Mouse (Mus musculus) intestine, embryonic 15.5 days (tissue): ENCODE results near the gene Pycr1. TPM values are rescaled to one million over a fixed set of nuclear protein-coding genes. Genes with fewer than 3 reads are reported as not detected.
A peak's percentile ranks its signal among the peaks of the same experiment; 100 is the strongest.

Source experiments
- ATAC-seq: fragments of 200-750 bp; cut with Nextera tagmentation; 2 replicates; pipeline ENCODE4 v1.8.0; 2017; ENCODE audit warnings: moderate TSS enrichment, moderate library complexity
- H3K27ac ChIP-seq: fragments of 300-500 bp; sonication (generic); 2 replicates; pipeline ENCODE4 v1.5.1; 2015; ENCODE audit warnings: mild to moderate bottlenecking, inconsistent platforms
- H3K27me3 ChIP-seq: fragments of 300-500 bp; sonication (generic); replicated peaks from 2 replicates; pipeline ENCODE4 v1.6.1; 2015; ENCODE audit warnings: inconsistent platforms
- H3K36me3 ChIP-seq: fragments of 300-500 bp; sonication (generic); 2 replicates; pipeline ENCODE4 v1.6.1; 2015; ENCODE audit warnings: inconsistent platforms
- H3K4me1 ChIP-seq: fragments of 300-500 bp; sonication (generic); replicated peaks from 2 replicates; pipeline ENCODE4 v1.6.1; 2015; ENCODE audit warnings: inconsistent platforms
- H3K4me2 ChIP-seq: fragments of 300-500 bp; sonication (generic); replicated peaks from 2 replicates; pipeline ENCODE4 v1.6.1; 2015; ENCODE audit warnings: mild to moderate bottlenecking, inconsistent platforms
- H3K4me3 ChIP-seq: fragments of 300-500 bp; sonication (generic); replicated peaks from 2 replicates; pipeline ENCODE4 v1.5.1; 2015; ENCODE audit warnings: inconsistent platforms
- H3K9ac ChIP-seq: fragments of 300-500 bp; sonication (generic); 2 replicates; pipeline ENCODE4 v1.6.1; 2015; ENCODE audit warnings: inconsistent platforms
- H3K9me3 ChIP-seq: fragments of 300-500 bp; sonication (generic); 2 replicates; pipeline ENCODE4 v1.6.1; 2016; ENCODE audit warnings: inconsistent platforms
- WGBS: fragments of 180-500 bp; shearing (Covaris S2); methylation state at CpG from one replicate; pipeline ENCODE4 v1.1.7; 2015; 5-methylcytosine and 5-hydroxymethylcytosine counted together
- polyA plus RNA-seq: library from polyadenylated mRNA; unstranded; fragments of >200 nt; fragmentation: Nextera tagmentation; extraction: Ambion mirVana; gene quantifications from 2 replicates; pipeline ENCODE4 v1.2.1, GENCODE M21; 2015

The Pycr1 gene
- polyA plus RNA-seq, 1 experiment from 2014 or later = 26.4 TPM

DNA sequence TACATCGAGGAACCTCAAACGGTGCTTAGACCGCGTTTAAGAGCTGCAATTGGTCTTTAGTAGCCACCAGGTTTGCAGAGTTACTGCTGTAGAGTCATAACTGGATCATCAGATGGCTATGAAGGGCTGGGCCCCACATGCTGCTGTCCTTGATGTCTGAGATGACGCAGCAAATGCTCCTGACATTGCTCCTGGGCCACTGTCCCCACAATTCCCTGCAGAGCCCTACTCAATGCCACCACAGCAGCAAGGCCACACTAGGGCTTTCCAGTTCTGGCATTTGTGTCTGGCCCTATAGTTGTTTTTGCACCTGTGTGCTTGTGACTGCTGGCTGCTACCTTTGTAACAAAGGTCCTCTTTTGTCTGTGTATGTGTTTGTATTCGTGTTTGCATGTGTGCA lies 20.8 kb downstream of the Pycr1 start:
- Histone ChIP-seq H3K27me3 (no peaks in the 10 kb centered on the region), H3K9me3 (no peaks in the 10 kb centered on the region), H3K4me3 (no peak overlapping the region), H3K9ac (no peak overlapping the region), H3K4me2 (no peak overlapping the region), H3K36me3 (peaks cover 20% of the 10 kb centered on the region), H3K27ac (no peak overlapping the region), H3K4me1 (peaks cover 16% of the 10 kb centered on the region)
- 89% methylated on average over 6 of the region's 6 CpGs for WGBS
- ATAC-seq = no peak

DNA sequence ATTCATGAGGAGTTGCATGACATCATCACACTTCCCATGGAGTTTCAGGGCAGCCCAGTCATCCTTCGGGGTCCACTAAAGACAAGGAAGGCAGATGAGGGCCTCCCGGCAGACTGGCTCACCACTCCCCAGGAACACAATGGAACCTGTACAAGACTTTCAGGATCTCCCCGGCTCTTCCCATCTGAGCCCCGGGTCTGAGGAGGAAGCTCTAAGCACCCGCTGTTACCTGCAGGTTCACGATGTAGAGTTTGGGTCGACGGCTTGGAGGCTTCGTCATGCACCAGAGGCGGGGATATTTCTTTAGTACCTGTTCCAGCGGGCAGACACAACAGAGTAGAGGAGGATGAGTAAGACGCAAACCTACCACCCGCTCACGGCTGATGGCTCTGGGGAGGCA lies 23.4 kb downstream of the Pycr1 start:
- no peak for ATAC-seq
- Histone ChIP-seq H3K9ac (no peak overlapping the region), H3K27ac (no peak overlapping the region), H3K27me3 (no peaks in the 10 kb centered on the region), H3K4me1 (peaks cover 18% of the 10 kb centered on the region), H3K4me2 (no peak overlapping the region), H3K4me3 (no peak overlapping the region), H3K36me3 (peaks cover 16% of the 10 kb centered on the region), H3K9me3 (no peaks in the 10 kb centered on the region)
- WGBS = 94% methylated on average over 14 of the region's 14 CpGs

DNA sequence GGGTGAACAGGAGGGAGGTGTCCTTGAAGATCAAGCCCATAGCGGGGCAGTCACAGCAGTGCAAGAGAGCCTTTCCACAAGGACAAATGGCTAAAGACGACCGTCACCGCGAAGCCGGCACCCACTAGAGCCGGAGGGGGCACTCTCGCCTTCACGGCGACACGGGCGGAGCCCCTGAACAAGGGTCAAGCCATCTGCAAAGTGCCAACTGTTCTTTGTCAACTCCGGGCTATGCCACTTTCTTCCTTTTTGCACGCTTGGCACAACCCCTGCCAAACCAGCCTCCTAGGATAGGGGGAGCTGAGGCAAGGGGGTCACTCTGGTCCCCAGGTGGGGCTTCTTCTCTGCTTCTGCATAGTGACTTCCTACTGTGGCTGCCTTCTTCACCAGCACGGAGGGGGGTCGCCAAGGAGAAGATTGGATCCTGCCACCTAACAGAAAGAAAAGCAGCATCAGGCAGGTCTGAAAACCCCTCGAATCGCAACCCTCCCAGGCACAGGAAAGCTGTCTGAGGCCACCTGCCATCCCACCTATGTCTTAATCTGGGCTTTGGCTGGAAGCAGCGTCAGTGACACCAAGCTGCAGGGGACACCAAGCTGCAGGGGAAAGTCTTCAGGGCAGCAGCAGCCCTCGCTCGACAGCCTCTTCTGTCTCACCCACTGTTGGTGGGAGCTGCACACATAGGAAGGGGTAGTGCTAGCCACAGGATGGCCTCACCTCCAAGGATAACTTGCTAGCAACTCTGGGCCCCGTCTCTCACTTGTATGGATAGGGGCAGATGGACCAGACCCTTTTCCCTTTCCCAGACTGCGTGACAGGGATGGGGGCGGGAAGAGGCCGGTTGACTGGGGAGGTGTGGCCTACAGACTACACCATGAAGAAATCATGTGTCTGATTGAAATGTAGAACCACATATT lies 24.7 kb downstream of the Pycr1 start:
- H3K27ac ChIP-seq = peak overlapping the region; percentile 66; the same call in 1 of the 2 replicates
- no peak overlapping the region for H3K4me3 ChIP-seq
- H3K4me1 ChIP-seq = peaks cover 14% of the 10 kb centered on the region
- no peak overlapping the region for H3K9ac ChIP-seq
- no peak overlapping the region for H3K4me2 ChIP-seq
- ATAC-seq = no peak
- H3K27me3 ChIP-seq = no peaks in the 10 kb centered on the region
- H3K36me3 ChIP-seq = peaks cover 17% of the 10 kb centered on the region
- no peaks in the 10 kb centered on the region for H3K9me3 ChIP-seq
- WGBS = 90% methylated on average over 25 of the region's 25 CpGs

DNA sequence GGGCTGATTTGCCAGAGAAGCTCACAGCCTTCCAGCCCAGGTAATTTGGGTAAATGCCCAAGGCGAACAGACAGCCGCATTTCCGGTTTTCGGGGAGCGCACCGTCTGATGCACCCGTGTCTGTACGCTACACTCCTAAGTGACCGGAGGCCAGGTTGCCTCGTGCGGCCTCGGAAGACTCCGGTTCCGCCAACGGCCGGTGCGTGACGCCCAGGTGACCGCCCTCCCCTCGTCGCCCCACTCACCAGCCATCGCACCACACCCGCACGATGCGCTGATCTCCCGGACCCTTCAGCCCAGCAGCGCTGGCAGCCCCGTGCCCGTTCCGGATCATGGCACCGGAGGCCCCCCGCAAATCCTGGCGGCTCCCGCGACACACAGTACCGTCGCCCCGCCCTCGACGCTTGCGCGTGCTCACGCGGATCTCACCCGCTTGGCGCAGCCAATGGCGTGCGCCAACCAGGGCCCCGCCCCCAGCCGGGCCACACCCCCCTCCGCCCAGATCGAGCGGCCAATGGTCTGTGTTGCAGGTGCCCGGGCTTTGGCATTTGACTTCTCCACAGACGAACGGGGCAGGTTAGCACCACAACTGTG lies 26.0 kb downstream of the Pycr1 start, which contains the start of gene Pcyt2:
TSS of gene Pcyt2 (minus strand) at position 418 of the 594 bp plus-strand sequence.
- H3K4me2 ChIP-seq = peak within 1 kb of the TSS; percentile 74
- ATAC-seq = peak; percentile 97
- H3K9me3 ChIP-seq = no peaks in the 10 kb centered on the region
- peaks cover 29% of the 10 kb centered on the region for H3K36me3 ChIP-seq
- H3K27me3 ChIP-seq = no peaks in the 10 kb centered on the region
- peak within 1 kb of the TSS; percentile 87 for H3K27ac ChIP-seq
- H3K9ac ChIP-seq = peak within 1 kb of the TSS; percentile 79
- H3K4me1 ChIP-seq = peaks cover 11% of the 10 kb centered on the region
- under 1% methylated on average over 56 of the region's 56 CpGs for WGBS
- peak within 1 kb of the TSS; percentile 82 for H3K4me3 ChIP-seq

DNA sequence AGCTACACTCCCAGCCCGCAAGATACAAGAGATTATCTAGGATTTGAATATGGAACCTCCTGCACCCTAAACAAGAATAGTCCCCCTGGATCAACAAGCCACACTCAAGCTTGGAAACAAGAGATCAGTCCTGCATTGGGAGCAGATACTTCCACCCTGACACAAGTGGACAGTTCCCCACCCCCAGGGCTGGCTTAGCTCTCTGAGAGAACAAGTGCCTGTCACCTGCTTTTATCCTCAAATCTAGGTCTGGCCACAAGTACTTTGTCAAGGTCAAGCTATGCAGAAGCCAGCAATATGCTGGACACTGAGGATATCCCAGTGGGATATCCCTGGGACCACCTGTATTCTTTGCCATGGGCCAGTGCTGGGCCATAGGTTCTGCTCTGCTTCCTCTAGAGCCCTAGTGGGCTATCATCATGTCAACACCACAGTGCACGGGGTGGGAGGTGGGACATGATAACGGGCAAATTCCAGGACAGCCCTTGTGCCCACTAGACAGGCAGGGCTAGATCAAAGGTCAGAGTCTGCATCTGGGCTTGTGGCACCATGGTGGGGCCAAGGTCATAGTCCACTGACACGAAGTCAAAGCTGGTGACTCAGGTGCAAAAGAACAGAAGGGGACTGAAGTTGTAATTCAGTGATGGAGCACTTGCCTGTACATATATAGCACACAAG lies 26.8 kb downstream of the Pycr1 start:
- peaks cover 37% of the 10 kb centered on the region for H3K36me3 ChIP-seq
- H3K9ac ChIP-seq = peak overlapping the region; percentile 79
- H3K4me3 ChIP-seq = peak overlapping the region; percentile 82
- peak; percentile 18 for ATAC-seq
- no peaks in the 10 kb centered on the region for H3K9me3 ChIP-seq
- peaks cover 11% of the 10 kb centered on the region for H3K4me1 ChIP-seq
- peak overlapping the region; percentile 87 for H3K27ac ChIP-seq
- WGBS = 34% methylated on average over 4 of the region's 4 CpGs
- peak overlapping the region; percentile 74 for H3K4me2 ChIP-seq
- H3K27me3 ChIP-seq = no peaks in the 10 kb centered on the region

DNA sequence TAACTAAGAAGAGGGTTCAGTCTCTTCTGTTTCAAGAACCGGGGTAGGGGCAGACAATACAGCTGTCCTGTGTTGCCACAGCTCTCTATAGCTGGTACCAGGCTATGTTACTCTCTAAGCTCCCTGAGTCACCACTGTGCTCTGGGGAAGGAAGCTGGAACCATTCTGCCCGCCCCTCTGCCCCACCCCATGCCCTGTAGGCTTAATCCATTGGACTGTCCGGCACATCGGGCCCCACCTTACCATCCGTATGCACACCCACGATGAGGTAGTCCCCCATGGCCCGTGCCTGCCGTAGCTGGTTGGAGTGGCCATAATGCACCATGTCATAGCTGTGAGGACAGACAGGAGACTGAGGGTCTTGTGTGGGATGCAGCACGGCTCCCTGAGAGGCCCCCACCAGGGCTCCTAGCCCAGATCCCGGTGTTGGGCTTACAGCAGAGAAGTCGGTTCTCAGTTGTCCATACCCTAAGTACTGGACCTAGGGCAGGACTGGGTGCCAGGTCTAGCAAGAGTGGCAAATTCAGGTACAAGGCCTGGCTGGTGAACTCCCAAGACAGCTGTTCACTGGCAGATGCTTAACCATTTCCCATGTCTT lies 27.9 kb downstream of the Pycr1 start:
- peaks cover 45% of the 10 kb centered on the region for H3K36me3 ChIP-seq
- H3K9ac ChIP-seq = peak overlapping the region; percentile 39; the same call in 1 of the 2 replicates
- peak overlapping the region; percentile 74 for H3K4me2 ChIP-seq
- no peaks in the 10 kb centered on the region for H3K9me3 ChIP-seq
- no peaks in the 10 kb centered on the region for H3K27me3 ChIP-seq
- peak overlapping the region; percentile 12; the same call in 1 of the 2 replicates for H3K4me3 ChIP-seq
- no peak overlapping the region for H3K27ac ChIP-seq
- H3K4me1 ChIP-seq = peaks cover 11% of the 10 kb centered on the region
- no peak for ATAC-seq
- WGBS = 91% methylated on average over 11 of the region's 11 CpGs

DNA sequence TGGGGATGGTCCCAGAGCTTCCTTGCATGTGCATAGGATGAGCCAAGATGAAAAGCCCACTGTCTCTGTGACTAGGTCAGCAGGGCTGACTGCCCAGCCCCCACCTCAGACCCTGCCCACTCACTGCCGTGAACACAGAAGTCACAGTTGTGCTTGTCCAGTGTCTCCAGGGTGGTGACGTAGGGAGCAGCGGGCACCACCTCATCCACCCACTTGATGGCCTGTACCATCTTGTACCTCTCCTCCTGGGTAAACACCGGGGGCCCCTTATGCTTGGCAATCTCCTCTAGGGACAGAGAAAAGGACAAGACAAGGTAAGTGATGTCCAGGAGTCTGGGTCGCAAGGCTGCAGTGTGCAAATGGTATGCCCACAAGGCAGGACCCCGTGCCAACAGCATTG lies 28.4 kb downstream of the Pycr1 start:
- H3K4me2 ChIP-seq = peak overlapping the region; percentile 74; the same call in 1 of the 2 replicates
- no peak for ATAC-seq
- no peaks in the 10 kb centered on the region for H3K9me3 ChIP-seq
- H3K27ac ChIP-seq = no peak overlapping the region
- H3K27me3 ChIP-seq = no peaks in the 10 kb centered on the region
- 93% methylated on average over 6 of the region's 6 CpGs for WGBS
- H3K4me1 ChIP-seq = peaks cover 11% of the 10 kb centered on the region
- H3K4me3 ChIP-seq = no peak overlapping the region
- 0 out of 2 replicates have a peak overlapping the region, but pooled peaks have one; percentile 39 for H3K9ac ChIP-seq
- peaks cover 40% of the 10 kb centered on the region for H3K36me3 ChIP-seq

DNA sequence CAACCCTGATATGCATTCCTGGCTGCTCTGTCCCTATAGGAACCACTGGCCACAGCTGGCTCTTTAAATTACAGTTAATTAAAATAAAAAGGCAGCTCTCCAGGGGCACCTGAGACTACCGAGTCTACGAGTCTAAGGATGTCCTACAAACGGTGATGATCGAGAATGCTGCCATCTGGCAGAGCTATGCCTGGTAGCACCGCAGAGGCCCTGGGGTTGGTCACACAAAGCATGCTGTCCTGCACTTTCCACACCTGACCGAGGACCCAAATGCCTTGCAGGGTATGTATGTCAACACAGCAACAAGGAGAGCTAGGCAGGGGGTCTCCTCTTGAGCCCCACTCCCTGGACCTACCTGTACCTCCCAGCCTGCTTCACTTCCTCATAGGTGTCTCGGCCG lies 29.6 kb downstream of the Pycr1 start:
- no peak for ATAC-seq
- Histone ChIP-seq H3K27me3 (no peaks in the 10 kb centered on the region), H3K36me3 (peaks cover 35% of the 10 kb centered on the region), H3K4me1 (peaks cover 16% of the 10 kb centered on the region), H3K27ac (no peak overlapping the region), H3K4me3 (no peak overlapping the region), H3K4me2 (no peak overlapping the region), H3K9me3 (no peaks in the 10 kb centered on the region), H3K9ac (no peak overlapping the region)
- 85% methylated on average over 8 of the region's 8 CpGs for WGBS

DNA sequence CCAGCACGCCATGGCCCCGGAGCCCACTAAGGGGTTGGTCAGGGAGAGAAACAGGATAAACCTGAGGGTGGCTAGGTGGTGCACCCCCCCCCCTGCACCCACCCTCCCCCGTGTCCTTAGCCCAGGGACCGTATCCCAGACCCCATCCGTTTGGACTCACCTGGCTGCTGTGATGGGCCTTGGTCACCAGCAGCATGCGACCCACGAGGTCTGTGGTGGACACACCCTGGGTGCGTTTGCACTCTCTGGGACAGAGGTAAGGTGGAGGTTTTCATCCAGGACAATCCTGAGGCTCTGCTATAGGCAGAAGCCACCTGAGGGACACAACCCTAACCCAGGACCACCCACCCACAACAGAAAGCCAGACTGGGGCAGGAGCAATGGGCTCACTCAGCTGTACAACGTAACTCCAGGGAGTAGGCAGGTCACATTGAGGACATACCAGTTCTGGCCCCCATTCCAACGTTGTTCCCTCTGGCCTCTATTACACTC lies 30.0 kb downstream of the Pycr1 start:
- H3K27ac ChIP-seq = no peak overlapping the region
- H3K4me1 ChIP-seq = peaks cover 20% of the 10 kb centered on the region
- H3K9me3 ChIP-seq = no peaks in the 10 kb centered on the region
- no peak for ATAC-seq
- H3K4me2 ChIP-seq = no peak overlapping the region
- H3K4me3 ChIP-seq = no peak overlapping the region
- H3K27me3 ChIP-seq = no peaks in the 10 kb centered on the region
- no peak overlapping the region for H3K9ac ChIP-seq
- peaks cover 30% of the 10 kb centered on the region for H3K36me3 ChIP-seq
- 88% methylated on average over 10 of the region's 10 CpGs for WGBS

DNA sequence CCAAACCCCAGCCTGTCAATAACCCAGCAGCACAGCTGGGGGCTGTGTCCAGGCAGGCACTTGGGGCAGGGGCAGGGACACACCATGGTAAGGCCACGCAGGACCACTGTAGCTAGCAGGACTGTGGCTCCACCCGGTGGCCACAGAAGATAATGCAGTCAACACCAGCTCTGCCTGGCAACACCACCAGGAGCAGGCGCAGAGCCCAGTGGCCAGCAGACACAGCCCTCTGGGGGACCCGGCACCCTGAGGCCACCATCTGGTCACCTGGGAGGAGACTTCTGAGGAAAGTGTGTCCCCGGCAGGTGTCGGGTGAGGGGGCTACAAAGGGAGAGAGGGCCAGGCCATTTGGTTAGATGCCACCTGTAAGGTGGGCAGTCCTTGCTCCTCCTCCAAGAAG lies 30.8 kb downstream of the Pycr1 start:
- Histone ChIP-seq H3K4me2 (no peak overlapping the region), H3K9ac (no peak overlapping the region), H3K4me1 (peaks cover 28% of the 10 kb centered on the region), H3K9me3 (no peaks in the 10 kb centered on the region), H3K4me3 (no peak overlapping the region), H3K36me3 (peaks cover 29% of the 10 kb centered on the region), H3K27ac (no peak overlapping the region), H3K27me3 (no peaks in the 10 kb centered on the region)
- 50% methylated on average over 6 of the region's 6 CpGs for WGBS
- ATAC-seq = no peak

DNA sequence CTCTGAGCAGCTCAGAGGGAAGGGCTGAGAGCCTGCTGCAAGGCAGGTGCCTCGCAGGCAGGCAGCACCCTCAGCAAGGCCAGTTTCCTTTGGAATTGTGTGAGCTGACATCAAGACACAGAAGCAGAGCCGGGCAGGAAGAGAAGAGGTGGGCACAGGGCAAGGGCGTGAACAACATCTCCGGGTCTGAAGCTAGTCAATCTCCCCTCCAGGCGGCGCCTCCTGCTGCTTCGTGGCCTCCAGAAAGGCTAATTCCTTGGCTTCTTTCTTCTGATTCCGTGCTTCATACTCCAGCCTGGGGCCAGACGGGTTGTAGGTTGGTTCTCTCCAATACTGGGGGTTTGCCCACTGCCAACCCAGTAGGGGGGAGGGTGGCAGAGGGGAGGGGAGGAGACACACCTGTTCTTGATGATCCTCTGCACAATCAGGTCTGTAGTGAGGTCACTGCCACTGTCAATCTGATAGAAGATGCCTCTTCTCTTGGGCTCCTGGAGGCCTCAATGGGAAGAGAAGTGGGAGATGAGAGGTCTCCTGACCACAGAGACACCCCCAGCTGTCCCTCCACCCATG lies 33.0 kb downstream of the Pycr1 start:
- H3K27ac ChIP-seq = no peak overlapping the region
- WGBS = 80% methylated on average over 9 of the region's 9 CpGs
- H3K9ac ChIP-seq = no peak overlapping the region
- H3K4me3 ChIP-seq = no peak overlapping the region
- H3K27me3 ChIP-seq = no peaks in the 10 kb centered on the region
- H3K9me3 ChIP-seq = no peaks in the 10 kb centered on the region
- H3K36me3 ChIP-seq = peaks cover 29% of the 10 kb centered on the region
- no peak for ATAC-seq
- H3K4me2 ChIP-seq = no peak overlapping the region
- H3K4me1 ChIP-seq = peaks cover 24% of the 10 kb centered on the region
